Mouse (Mus musculus) activated CD4-positive, CD25-positive, alpha-beta regulatory T cell, adult 9 weeks (primary cell): Measurements from ENCODE around the gene Triobp. TPM values are rescaled to one million over a fixed set of nuclear protein-coding genes. Genes with fewer than 3 reads are reported as not detected.

Experiments
- polyA plus RNA-seq: library from polyadenylated mRNA; unstranded; fragments of 100-300 nt; shearing (Covaris generic); gene quantifications from one replicate; pipeline ENCODE4 v1.2.1, GENCODE M21; 2017

Triobp gene
- polyA plus RNA-seq: 85.6 TPM

GRCm38 (mm10) chr15:78947657-78948056 lies at the start of gene Triobp:
Gene Triobp, plus strand, starts transcription at chr15:78947724.

GRCm38 (mm10) chr15:78899409-78899739 lies 48.1 kb upstream of the Triobp start, which contains the start of gene Gm49510:
Gene Gm49510, plus strand, starts transcription at chr15:78899667.

GRCm38 (mm10) chr15:78899740-78900584 lies 47.6 kb upstream of the Triobp start, which contains the start of gene Sh3bp1:
Gene Sh3bp1, plus strand, starts transcription at chr15:78899768.

GRCm38 (mm10) chr15:78913632-78914090 lies 33.9 kb upstream of the Triobp start, which contains the start of gene Pdxp:
Gene Pdxp, plus strand, starts transcription at chr15:78913919.

GRCm38 (mm10) chr15:78926021-78926919 lies 21.3 kb upstream of the Triobp start, which contains the start of gene Lgals1:
Gene Lgals1, plus strand, starts transcription at chr15:78926725.

GRCm38 (mm10) chr15:78934784-78935320 lies 12.7 kb upstream of the Triobp start, which contains the start of gene Nol12:
Gene Nol12, plus strand, starts transcription at chr15:78934933.

GRCm38 (mm10) chr15:79028237-79028738 lies 80.8 kb downstream of the Triobp start, which contains the start of gene H1f0:
Gene H1f0, plus strand, starts transcription at chr15:79028450.

GRCm38 (mm10) chr15:79041585-79041984 lies 94.1 kb downstream of the Triobp start, which contains the start of gene Galr3:
Gene Galr3, plus strand, starts transcription at chr15:79041885.

Other genes starting within 250 kb of the Triobp start
- not detected for gene Elfn2, start 229.0 kb upstream of the Triobp start, polyA plus RNA-seq
- gene Mfng, start 174.2 kb upstream of the Triobp start, polyA plus RNA-seq: 158 TPM
- gene Card10, start 144.7 kb upstream of the Triobp start, polyA plus RNA-seq: 0.09 TPM
- 0.11 TPM for gene Cdc42ep1, start 105.1 kb upstream of the Triobp start, polyA plus RNA-seq
- gene Lgals2, start 92.2 kb upstream of the Triobp start, polyA plus RNA-seq: not detected
- gene Gga1, start 70.5 kb upstream of the Triobp start, polyA plus RNA-seq: 56.7 TPM
- 0.60 TPM for gene Gm49510, start 48.1 kb upstream of the Triobp start, polyA plus RNA-seq
- 221 TPM for gene Sh3bp1, start 48.0 kb upstream of the Triobp start, polyA plus RNA-seq
- gene Pdxp, start 33.8 kb upstream of the Triobp start, polyA plus RNA-seq: 1.4 TPM
- 729 TPM for gene Lgals1, start 21.0 kb upstream of the Triobp start, polyA plus RNA-seq
- gene Nol12, start 12.8 kb upstream of the Triobp start, polyA plus RNA-seq: 61.5 TPM
- gene H1f0, start 80.7 kb downstream of the Triobp start, polyA plus RNA-seq: 54.6 TPM
- gene Galr3, start 94.2 kb downstream of the Triobp start, polyA plus RNA-seq: not detected
- 8.9 TPM for gene Ankrd54, start 115.2 kb downstream of the Triobp start, polyA plus RNA-seq
- gene Eif3l, start 127.5 kb downstream of the Triobp start, polyA plus RNA-seq: 185 TPM
- gene Micall1, start 161.2 kb downstream of the Triobp start, polyA plus RNA-seq: 24.9 TPM
- gene Polr2f, start 193.3 kb downstream of the Triobp start, polyA plus RNA-seq: 170 TPM
- gene 1700088E04Rik, start 193.5 kb downstream of the Triobp start, polyA plus RNA-seq: 2.3 TPM
- gene Sox10, start 217.5 kb downstream of the Triobp start, polyA plus RNA-seq: not detected